20 mouse cellular contexts compared by ENCODE assay signal in the genomic region with DNA sequence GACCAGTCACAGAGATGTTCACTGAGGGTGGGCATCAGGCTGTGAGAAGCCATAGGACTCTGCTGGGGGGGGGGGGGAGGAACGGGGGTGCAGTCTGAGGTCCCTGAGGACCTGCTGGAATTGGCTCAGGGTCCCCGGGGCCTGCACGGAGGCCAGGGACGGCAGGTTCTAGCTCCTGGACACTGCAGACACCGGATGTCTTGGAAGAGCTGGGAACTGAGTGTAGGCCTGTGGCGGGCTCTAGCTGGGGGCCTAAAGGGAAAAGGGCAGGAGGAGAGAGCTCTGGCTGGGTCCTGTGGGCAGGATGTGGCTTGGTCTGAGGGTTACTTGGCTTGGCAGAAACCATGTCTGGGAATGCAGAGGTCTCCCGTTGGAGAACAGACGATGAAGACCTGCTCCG.
DNase-seq lines count a peak whose midpoint lies in the region; ATAC-seq and TF ChIP-seq lines count a peak whose summit lies in the region.
"Had no signal": no experiment of that assay in that cellular context is flagged by ENCODE, and none has a peak within 500 bp of the region (broad histone marks: within the 10 kb centered on the region; RNA-seq: fewer than 3 reads in every experiment).

No protein-coding gene starts in this region.

- peaks cover 0 to 4% of the 10 kb centered on the region in 2 experiments; a peak in 2 of 4 replicates for H3K4me1 ChIP-seq in liver, embryonic 14.5 days (replicated peaks; ENCODE audit: control insufficient read depth in 2 of 2, insufficient read depth in 2 of 2, low read length in 1 of 2)
- H3K4me1 ChIP-seq in liver, embryonic 11.5 days (replicated peaks; ENCODE audit: control insufficient read depth, insufficient read depth, low read length) = no peaks in the 10 kb centered on the region
- no peaks in the 10 kb centered on the region for H3K4me1 ChIP-seq in lung, embryonic 15.5 days
- H3K4me1 ChIP-seq: embryonic facial prominence, embryonic 10.5 days; embryonic facial prominence, embryonic 12.5 days; forebrain, embryonic 13.5 days; forebrain, embryonic 15.5 days had no signal

- no peak overlapping the region for H3K4me3 ChIP-seq in liver, embryonic 14.5 days (ENCODE audit: insufficient read depth in 1 of 2, low read depth in 2 of 2, low read length in 2 of 2)
- H3K4me3 ChIP-seq in liver, embryonic 11.5 days (ENCODE audit: low read depth, low read length) = no peak overlapping the region
- no peak overlapping the region for H3K4me3 ChIP-seq in lung, embryonic 15.5 days
- H3K4me3 ChIP-seq: embryonic facial prominence, embryonic 10.5 days; embryonic facial prominence, embryonic 12.5 days; forebrain, embryonic 13.5 days; forebrain, embryonic 15.5 days had no signal

- no peak overlapping the region for H3K27ac ChIP-seq in liver, embryonic 14.5 days
- no peak overlapping the region for H3K27ac ChIP-seq in liver, embryonic 11.5 days (ENCODE audit: low read depth, low read length)
- no peak overlapping the region for H3K27ac ChIP-seq in lung, embryonic 15.5 days
- H3K27ac ChIP-seq: embryonic facial prominence, embryonic 10.5 days; embryonic facial prominence, embryonic 12.5 days; forebrain, embryonic 13.5 days; forebrain, embryonic 15.5 days had no signal

- H3K27me3 ChIP-seq in liver, embryonic 14.5 days (ENCODE audit: control insufficient read depth, insufficient read depth, low read length) = no peaks in the 10 kb centered on the region
- H3K27me3 ChIP-seq in liver, embryonic 11.5 days (replicated peaks; ENCODE audit: control insufficient read depth, insufficient read depth, low read length) = no peaks in the 10 kb centered on the region
- H3K27me3 ChIP-seq in lung, embryonic 15.5 days = no peaks in the 10 kb centered on the region
- H3K27me3 ChIP-seq: CH12.LX; embryonic facial prominence, embryonic 12.5 days; forebrain, embryonic 13.5 days; forebrain, embryonic 15.5 days; Patski had no signal

- no peak overlapping the region for H3K4me2 ChIP-seq in liver, embryonic 14.5 days (ENCODE audit: low read depth)
- H3K4me2 ChIP-seq in liver, embryonic 11.5 days = no peak overlapping the region
- no peak overlapping the region for H3K4me2 ChIP-seq in lung, embryonic 15.5 days
- H3K4me2 ChIP-seq: embryonic facial prominence, embryonic 12.5 days; forebrain, embryonic 13.5 days; forebrain, embryonic 15.5 days had no signal

- TF ChIP-seq CTCF in liver, embryonic 14.5 days (IDR thresholded peaks at IDR 0.05; ENCODE audit: low read depth) = no peak

- no peak overlapping the region for H3K9ac ChIP-seq in liver, embryonic 14.5 days (replicated peaks)
- H3K9ac ChIP-seq in liver, embryonic 11.5 days (ENCODE audit: low read depth, low read length) = no peak overlapping the region
- no peak overlapping the region for H3K9ac ChIP-seq in lung, embryonic 15.5 days
- H3K9ac ChIP-seq: embryonic facial prominence, embryonic 12.5 days; forebrain, embryonic 13.5 days; forebrain, embryonic 15.5 days; forebrain, postnatal 0 days had no signal

- TF ChIP-seq EP300 in liver, embryonic 14.5 days (IDR thresholded peaks at IDR 0.05; ENCODE audit: low read depth) = no peak

- H3K36me3 ChIP-seq in liver, embryonic 14.5 days (replicated peaks; ENCODE audit: control insufficient read depth, insufficient read depth, low read depth) = no peaks in the 10 kb centered on the region
- no peaks in the 10 kb centered on the region for H3K36me3 ChIP-seq in liver, embryonic 11.5 days (ENCODE audit: control insufficient read depth, insufficient read depth, low read length)
- no peaks in the 10 kb centered on the region for H3K36me3 ChIP-seq in lung, embryonic 15.5 days
- H3K36me3 ChIP-seq: embryonic facial prominence, embryonic 12.5 days; forebrain, embryonic 15.5 days had no signal

- peak; percentile 31; the same call in 1 of the 2 replicates for ATAC-seq in cerebellum, adult (ENCODE audit: insufficient number of reproducible peaks, low FRiP score, low TSS enrichment)
- peak; percentile 24; the same call in 1 of the 2 replicates for ATAC-seq in liver, embryonic 14.5 days (ENCODE audit: insufficient read depth)
- ATAC-seq in liver, embryonic 11.5 days (replicated peaks; ENCODE audit: low FRiP score) = no peak; the same call in 1 of the 2 replicates
- 0 out of 2 replicates have a peak, but pooled peaks have one; percentile 42 for ATAC-seq in lung, embryonic 15.5 days (ENCODE audit: borderline replicate concordance, extremely low read depth, low FRiP score, low TSS enrichment)
- ATAC-seq: activated CD4-positive, CD25-positive, alpha-beta regulatory T cell, adult 4 months; CD4-positive, CD25-positive, alpha-beta regulatory T cell, adult 4 months; forebrain, embryonic 15.5 days; forebrain, postnatal 0 days; Patski had no signal

- no peak for DNase-seq in cerebellum, postnatal 36 days
- no peak for DNase-seq in liver, embryonic 14.5 days (ENCODE audit: low read depth in 3 of 3, low spot score in 3 of 3)
- DNase-seq in liver, embryonic 11.5 days (ENCODE audit: low spot score) = no peak
- DNase-seq in lung, postnatal 10 days = no peak
- DNase-seq: adrenal gland, adult 8-10 months; adrenal gland, postnatal 14 days; adrenal gland, postnatal 36 days; B cell, adult 2 months; forebrain, postnatal 0 days had no signal

- WGBS in liver, embryonic 14.5 days (ENCODE audit: insufficient replicate concordance) = 85% methylated on average over 9 of the region's 9 CpGs
- WGBS in liver, embryonic 11.5 days = 84% methylated on average over 9 of the region's 9 CpGs
- WGBS in lung, embryonic 15.5 days = 95% methylated on average over 9 of the region's 9 CpGs

- H3K9me3 ChIP-seq in liver, embryonic 14.5 days (ENCODE audit: control insufficient read depth, low read length) = no peaks in the 10 kb centered on the region
- no peaks in the 10 kb centered on the region for H3K9me3 ChIP-seq in liver, embryonic 11.5 days (ENCODE audit: control insufficient read depth, low read length)
- H3K9me3 ChIP-seq in lung, embryonic 15.5 days = no peaks in the 10 kb centered on the region
- H3K9me3 ChIP-seq: embryonic facial prominence, embryonic 10.5 days; embryonic facial prominence, embryonic 12.5 days; forebrain, embryonic 13.5 days; forebrain, embryonic 15.5 days; G1E had no signal
